Mouse (Mus musculus) lung, postnatal 4 days (tissue): ENCODE results near the gene Selenof.

Experiments used
- DNase-seq, 2 experiments: peaks; one replicate each; pipeline ENCODE4 v3.0.0; 2021

Selenof gene

DNA sequence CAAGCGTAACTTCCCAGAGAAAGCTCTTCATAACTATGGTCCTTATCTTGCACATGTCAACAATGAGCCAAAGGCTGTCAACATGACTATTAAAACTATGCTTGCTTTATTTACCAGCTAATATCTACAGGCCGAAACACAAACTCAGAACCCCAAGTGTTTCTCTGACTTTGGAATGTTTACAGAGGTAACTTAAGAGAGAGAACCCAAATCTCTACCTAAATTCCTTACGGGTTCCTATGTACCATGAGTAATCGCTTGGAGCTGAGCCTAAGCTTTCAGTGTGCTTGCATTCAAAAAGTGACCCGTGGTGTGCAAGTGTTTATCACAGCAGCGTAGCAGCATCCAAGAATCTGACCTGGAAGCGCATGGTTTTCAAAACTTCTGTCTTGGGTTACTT lies 4.9 kb upstream of the Selenof start:
- DNase-seq = no peak

DNA sequence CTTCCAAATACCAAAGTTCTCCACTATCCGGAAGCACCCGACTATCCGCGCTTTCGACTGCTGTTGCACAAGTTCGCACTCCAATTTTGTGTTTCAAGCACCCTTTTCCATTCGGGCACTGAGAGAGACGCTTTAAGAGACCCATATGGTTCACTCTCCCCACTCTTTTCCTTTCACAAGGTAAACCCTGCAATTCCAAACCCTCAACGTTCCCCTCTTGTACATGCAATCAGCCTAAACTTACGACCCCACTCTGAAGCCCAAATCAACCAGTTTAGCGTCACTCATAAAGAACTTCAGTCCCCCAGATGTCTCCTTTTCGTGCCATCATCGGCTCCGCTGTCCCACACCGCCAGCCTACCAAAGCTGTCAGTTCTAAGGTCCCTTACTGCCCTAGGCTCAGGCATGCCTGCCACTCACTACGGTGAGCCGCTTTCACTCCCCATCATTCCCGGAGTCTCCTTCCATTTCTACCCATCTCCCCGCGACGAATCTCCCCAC lies 1.2 kb upstream of the Selenof start:
- DNase-seq = peak in 1 of 2 experiments; percentile 29

DNA sequence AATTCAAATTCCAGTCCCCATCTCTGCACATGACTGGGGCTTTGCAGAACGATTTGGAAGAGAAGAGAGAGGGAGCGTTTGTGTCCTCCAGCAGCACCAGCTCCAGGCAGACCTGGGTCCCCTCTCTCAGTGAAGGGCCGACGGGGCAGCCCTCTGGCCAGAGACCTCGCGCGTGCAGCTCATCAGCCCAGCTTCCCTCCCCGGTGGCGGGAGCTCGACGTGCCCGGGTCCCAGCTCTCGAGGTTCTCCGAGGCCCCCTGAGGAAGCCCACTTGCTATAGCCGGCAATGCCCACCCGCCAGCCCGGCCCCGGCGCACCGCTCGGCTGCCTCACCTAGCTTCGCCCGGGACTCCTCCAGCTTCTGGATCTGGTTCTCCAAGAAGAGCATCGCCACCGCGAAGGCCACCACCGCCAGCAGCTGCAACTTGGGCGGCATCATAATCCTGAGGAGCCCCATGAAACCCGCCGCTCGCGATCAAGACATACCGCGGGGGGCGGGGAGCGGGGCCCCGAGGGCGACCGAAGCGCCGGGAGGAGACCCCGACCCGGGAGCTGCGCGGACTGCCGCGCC lies 618 bp upstream of the Selenof start:
- DNase-seq = peak; percentile 55 to 60

DNA sequence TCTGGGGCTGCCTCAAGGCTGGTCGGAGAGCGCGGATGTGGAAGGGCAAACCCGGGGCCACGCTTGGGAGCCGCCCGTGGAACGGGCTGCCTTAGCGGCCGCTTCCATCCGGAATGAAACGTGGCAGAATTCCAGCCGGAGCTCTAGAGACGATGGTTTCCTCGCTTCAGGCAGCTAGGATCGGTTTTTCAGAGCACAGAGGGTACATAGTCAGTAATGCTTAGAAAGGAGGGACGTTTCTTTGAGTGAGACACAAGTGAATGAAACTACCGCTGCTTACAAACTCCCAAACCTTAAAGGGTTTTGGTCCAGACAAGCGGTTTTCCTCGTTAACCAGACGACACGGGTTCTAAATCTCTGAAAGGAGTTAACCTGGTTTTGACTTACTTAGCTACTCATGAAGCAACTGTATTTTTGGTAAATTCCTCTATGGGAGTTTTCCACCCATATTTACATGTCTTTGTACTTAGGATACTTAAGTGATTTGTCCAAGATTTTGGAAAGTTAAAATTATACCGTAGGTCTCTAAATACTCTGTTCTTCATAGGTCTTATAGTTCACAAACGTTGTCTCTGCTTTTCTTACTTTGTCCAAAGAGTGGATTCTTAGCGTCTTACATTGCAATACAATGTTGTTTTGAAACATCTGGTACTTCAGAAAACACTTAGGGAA lies 848 bp downstream of the Selenof start:
- no peak for DNase-seq

DNA sequence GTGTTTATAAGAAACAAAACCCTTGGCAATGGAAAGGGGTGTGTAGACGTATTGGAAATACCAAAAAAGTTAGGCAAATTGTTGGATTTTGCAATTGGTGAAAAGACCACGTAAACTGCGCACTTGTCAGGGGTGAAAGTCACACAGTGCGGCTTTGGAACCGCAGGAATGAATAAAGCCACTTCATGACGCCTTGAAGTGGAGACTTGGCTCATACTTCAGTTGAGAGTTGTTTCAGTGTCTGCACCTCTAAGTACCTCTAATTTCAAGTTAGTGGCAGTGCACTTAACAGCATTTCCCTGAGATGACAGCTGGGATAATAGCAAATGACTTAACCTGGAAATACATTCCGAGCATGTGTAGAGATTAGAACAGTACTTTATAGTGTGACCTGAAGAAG lies 4.2 kb downstream of the Selenof start:
- DNase-seq = peak; percentile 43 to 58

DNA sequence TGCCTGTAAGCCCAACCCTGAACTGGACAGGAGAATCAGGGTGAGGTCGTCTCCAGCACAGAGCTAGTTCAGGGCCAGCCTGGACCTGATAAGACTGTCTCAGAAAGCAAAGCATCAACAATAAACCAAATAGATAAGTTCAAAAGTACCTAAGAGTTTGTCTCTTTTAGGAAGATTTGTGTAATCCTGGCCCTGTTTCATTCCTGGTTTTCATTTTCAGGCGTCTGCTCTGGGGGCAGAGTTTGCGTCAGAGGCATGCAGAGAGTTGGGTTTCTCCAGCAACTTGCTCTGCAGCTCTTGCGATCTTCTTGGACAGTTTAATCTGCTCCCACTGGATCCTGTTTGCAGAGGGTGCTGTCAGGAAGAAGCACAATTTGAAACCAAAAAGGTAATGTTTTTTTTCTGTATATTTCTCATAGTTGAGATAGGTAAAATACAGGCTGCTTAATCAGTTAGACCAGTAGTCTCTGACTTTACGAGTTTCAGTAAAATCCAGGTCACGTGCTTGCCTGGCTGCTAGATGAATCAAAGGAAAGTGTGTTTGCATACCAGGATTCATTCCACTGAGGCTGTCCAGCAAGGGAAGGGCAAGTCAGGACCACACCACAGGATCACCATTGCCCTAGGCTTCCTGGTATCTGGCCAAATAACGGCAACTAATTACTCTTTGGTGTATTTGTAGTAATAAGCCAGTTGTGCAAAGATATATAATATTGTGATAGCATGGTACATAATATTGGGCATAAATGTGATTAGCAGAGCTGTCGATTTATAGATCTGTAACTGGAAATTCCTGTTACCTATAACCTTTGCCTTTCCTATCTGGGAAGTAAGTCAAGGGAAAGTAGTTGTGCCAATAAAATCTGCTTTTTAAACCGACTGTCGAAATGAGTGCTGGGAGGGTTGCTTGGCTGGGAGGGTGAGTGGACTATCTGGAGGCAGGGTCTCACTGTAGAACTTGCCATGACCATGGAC lies 7.5 kb downstream of the Selenof start:
- no peak for DNase-seq

DNA sequence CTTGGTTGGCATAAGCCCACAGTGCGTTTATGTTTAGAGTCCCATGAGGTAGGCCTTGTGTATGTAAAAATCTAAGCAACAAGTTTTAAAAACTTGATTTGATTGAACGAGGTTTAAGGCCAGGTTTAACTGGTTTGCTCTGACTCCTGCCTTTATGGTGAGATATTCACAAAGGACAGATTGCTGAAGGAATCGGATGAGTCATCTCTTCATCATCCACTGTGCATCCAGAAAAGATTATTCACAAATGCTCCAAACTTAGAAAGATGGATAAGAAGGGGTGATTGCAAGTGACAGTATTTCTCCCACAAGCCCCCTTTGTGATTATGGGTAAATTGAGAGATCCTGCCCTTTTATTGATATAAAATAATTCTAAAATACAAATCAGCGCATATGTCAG lies 8.8 kb downstream of the Selenof start:
- no peak for DNase-seq

DNA sequence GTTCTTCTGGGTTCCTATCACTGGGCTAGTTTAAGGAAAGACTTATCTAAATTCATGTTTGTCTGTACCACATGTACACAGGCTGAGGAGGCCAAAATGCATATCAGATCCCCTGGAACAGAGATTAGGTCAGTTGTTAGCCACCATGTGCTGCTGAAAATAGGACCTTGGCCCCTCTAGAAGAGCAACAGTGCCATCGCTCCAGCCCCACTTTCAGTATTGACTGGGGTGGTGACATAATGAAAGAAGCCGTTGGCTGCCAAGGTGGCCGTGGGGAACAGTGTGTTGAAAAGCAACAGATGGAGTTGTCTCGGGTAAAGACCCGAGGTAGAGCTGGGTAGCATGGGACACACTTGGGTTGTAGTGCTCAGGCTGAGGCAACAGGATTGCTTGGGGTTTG lies 9.7 kb downstream of the Selenof start:
- no peak for DNase-seq

DNA sequence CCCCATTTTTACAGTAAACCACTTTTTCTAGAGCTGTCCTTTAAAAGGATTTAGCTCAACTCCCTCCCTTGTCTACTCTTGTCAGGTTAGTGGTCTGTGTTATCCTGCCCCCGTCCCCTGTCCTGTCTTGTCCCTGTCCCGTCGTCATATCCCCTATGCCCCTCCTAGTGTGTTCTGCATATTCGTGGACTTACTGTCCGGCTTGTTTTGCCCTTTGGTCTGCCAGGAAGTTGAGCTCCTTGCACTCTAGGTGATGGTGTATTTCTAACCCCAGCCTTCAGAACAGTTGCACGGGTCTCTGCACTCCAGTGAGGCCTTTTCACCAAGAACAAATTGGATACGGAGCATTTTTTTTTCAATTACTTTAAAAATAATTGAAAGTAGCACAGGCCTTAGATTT lies 10.2 kb downstream of the Selenof start:
- no peak for DNase-seq

DNA sequence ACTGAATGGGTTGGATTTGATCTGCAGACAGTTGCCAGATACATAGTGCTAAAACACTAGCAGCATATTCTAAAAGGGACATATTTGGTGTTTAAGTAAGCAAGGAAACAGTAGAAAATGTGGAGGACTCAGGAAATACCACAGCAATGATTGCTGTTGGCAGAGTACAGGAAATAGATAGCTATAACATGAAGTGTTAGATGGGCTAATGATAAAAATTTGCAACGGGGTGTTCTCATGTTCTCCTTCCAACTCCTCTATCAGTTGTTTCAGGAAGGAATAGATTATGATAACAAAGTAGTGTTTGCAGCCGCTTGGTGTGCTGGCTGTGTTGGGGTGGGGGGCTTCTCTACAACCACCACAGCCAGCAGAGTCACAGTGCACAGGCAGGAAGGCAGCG lies 11.7 kb downstream of the Selenof start:
- DNase-seq = no peak

DNA sequence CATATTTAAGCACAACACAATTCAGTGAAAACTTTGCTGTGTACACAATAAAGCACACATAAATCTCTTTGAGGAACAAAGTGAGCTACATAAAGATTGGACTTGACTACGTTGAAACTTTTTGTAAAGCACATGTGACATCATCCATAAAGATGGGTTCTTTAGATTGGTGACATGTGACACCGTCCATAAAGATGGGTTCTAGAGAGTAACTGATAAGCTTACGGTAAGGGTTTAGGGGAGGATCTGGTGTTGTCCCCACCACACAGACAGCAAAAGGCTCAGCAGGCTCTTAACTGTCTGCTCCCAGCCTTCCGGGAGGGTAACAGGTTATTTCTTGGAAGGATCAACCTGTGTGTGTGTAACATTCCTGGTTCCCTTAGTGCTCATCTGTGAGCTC lies 12.2 kb downstream of the Selenof start:
- no peak for DNase-seq

DNA sequence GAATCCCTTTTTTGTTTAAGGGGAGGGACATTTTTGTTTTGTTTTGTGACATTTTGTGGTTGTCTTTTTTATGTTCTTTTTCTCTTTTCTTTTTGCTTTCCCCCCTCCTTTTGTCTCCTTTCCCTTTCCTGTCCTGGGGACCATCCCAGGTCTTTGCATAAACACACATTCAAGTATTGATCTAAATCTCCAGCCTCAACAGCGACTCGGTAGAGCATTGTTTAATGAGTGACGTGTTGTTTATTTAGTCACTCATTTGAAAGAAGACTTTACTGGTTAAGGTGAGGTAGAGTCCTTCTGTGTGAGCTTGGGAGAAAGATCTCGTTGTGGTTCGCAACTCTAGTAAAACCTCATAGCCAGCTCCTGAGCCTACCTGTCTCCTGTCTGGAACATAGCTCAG lies 13.7 kb downstream of the Selenof start:
- no peak for DNase-seq

DNA sequence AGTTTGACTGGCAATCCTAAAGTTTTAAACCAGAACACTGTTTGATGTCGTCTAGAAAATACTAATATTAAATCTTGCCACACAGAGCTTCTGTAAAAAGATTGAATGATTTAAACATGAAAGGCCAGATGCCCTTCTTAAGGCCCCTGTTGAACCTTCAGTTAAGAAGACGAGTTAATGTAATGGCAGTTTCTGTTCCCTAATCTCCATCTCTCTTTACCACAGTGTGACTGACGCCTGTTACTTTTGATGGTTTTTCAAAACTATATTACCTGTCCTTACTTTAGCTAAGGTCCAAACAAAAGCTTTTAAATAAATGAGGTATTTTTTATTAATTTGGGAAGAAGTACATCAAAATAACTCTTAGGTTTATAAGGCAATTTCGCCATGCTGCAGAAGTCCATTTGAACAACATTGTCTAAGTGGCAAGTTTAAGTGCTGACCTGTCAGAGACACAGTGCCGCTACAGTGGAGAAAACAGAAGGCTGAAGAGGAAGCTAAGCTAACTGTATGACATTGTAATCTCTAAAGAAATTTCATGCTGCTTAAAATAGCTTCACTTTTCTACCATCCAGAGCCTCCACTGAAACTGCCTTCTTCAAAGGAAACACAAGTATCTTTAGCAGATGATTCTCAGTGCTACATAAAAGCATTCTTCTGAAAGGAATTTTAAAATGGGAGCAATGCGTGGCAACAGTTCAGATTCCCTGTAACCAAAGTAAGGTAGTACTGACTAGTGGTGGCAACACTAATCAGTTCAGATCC lies 14.9 kb downstream of the Selenof start:
- no peak for DNase-seq

DNA sequence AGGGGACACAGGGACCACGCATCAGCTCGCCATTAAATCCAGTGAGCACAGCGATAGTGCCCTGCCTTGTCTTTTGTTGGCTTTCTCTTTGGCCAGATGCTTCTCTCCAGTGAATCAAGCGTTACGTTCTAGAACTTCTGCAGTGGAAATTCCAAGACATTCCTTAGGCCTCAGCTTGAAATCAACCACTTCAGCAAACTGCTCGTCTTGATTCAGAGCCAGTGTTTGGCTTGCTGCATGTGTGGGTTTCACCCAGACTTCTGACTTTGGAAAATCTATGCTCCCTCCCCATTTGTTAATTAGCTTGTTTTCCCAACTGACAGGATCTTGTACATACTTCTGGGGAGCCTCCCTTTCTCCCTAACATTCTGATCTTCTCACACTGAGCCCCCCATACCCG lies 16.6 kb downstream of the Selenof start:
- peak in 1 of 2 experiments; percentile 29 for DNase-seq

DNA sequence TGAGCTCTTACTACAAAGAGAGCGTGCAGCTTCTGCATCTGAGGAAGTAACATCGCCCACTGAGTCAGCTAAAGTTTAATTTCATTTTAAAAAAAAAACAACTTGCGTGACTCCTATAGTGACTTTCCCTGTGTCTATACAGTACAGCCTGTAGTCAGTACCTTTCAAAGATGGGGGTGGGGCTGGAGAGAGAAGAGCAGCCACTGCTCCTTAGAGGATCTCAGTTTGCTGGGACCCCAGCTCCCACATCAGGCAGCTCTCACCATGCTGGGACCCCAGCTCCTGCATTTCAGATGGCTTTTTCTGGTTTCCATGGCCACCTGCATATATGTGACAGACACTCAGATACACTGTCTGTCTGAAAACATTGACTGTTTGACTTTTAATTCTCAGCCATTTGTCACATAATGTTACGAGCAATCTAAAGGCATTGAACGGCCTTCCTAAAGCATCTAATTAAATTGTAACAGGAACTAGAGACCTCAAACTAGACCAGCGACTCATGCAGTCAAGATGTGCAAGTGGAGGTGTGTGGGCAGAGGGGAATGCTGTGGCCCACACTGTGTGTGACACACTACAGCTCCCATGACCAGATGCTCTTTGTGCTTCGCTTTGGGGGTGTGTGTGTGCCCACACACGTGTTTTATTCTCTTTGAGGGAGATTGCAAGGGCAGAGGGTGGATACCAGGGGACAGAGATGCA lies 19.2 kb downstream of the Selenof start:
- no peak for DNase-seq

DNA sequence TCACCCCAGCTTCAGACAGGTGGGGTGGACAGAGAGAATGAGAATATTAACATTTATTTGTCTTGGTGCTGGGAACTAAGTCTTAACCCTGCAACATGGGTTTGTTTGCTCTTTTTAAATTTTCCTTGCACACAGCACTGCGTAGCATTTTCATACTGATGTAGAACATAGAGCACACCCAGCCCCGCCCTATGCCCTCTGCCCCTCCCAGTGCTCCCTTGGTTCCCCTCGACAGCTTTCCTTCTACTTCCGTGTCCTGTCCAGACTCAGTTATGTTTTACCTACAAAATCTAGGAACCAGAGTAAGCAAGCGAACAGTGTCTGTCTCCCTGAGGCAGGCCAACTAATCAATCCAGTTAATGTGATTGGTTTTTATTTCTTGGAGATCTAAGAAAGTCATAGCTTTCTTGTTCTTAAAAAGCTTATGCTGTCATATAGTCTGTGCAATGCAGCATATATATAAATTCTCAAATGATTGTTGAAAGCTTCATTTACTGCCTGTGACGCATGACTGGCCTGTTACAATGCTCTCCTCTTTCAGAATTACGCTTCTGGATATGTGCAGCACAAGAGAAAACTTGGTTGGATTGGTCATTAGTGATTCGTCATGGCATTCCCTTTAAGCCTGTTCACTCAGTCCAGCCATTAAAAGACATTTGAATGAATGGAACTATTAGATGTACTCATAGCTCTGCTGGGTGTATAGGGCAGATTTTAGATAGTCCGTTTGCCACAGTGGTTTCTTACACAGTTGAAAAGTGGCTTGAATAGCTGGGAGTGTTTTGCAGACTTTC lies 23.1 kb downstream of the Selenof start:
- DNase-seq = no peak

DNA sequence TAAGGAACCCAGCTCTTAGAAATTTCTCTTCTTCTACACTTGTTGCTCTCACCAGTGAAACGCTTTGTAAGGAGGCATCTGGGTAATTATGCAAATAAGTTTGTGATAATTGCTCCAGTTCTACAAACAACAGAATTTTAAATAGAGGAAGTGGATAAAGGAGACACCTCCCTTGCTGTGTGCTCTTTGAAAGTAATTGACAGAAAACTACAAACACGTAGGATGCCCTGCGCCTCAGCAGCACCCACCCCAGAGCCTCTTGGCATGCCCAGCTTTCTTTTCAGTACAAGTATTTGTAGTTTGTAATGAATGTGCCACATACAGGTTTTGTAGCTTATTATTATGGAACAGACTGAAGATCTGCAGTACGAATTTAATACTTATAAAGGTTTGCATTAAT lies 27.0 kb downstream of the Selenof start:
- DNase-seq = no peak

DNA sequence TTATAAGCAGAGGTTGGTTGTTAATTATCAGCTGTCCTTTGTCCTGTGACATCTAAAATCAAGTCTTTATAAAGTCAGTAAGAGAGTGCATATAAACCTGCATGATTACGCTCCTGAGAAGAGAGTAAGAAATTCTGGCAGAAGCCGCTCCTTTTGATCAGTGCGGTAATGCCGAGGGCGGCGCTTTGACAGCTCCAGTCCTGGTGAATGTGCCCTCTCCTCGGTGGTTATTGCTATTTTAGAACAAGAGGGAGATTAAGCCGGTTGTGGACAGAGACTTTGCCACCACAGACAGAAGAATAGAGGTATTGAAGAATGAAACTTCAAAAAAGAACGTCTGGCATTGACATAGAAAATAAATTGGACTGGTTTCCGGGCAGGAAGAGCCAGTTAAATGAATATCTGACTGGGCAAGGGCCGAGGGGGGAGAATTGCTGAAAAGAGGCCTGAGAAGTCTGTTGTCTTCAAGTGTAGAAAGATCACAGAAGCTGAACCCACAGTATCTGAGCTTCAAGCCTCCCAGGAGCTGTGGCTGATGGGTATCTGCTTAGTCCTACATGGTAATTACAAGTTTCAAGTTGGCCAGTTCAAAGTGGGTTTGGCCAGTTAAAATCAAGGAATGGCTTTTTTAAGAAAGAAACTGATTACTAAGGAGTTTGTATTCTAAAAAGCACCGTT lies 27.8 kb downstream of the Selenof start:
- no peak for DNase-seq

DNA sequence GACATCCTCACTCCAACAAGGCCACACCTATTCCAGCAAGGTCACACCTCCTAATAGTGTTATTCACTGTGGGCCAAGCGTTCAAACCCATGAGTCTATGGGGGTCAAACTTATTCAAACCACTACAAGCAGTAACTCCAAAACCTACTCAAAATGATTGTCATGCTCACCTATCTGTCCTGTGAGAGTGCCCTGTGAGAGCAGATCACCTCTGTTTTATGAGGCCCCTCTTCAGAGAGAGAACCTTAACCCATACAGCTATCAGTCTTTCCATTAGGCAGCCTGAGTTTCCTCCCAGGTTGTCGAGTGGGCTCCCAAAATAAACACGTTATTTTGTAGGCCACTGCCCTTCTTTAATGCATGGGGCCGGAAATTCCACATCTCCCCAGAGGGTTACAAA lies 32.3 kb downstream of the Selenof start:
- no peak for DNase-seq

DNA sequence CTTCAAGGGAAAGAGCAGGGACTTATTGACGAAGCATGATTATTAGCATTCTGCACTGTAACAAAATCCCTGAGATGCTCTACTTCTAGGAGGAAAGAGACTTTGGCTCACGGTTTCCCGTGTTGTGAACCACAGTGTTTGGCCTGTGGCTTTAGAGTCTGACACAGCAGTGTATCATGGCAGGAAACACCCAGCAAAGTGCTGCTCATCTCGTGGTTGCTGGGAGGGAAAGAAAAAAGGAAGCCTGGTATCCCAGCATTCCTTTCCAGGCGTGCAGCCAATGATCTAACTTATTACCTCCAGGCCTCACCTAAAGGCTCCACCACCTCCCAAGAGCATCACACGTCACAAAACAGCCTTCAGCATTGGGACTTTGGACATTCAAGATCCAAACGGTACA lies 32.7 kb downstream of the Selenof start:
- DNase-seq = no peak

DNA sequence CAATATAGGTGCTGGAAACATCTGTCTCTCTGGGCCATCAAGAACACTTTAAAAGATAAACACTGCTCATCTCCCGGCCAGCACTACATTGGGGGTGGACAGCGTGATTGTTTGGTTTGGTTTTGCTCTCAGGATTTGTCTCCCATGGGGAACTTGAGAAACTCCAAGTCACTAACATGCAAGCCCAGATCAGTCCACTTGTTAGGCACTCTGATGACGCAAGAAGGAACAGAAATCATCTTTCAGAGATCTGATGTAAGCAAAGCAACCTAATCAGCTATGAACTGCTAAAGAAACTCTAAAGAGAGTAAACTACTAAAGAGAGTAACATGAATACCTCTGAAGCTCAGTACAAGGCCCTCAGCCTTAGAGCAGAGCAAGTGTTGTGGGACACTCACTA lies 33.5 kb downstream of the Selenof start:
- no peak for DNase-seq
